Mouse (Mus musculus): ENCODE measurements around the gene Teddm1a.

- TF ChIP-seq GATA1 (IDR thresholded peaks at IDR 0.05; ENCODE audit: low read length) (no peak), TAL1 (IDR thresholded peaks at IDR 0.05; ENCODE audit: low read length) (no peak)
Observed at GRCm38 (mm10) chr1:153918521-153919206, 27.1 kb downstream of the Teddm1a start.

Measured in erythroblast, embryonic 14.5 days (primary cell).